Mouse (Mus musculus) layer of hippocampus, adult 9-11 months (tissue): Measurements from ENCODE around the gene Nepro.

ENCODE experiments used
- DNase-seq: peaks from one replicate; pipeline ENCODE4 v3.0.0; 2022

Nepro gene

DNA sequence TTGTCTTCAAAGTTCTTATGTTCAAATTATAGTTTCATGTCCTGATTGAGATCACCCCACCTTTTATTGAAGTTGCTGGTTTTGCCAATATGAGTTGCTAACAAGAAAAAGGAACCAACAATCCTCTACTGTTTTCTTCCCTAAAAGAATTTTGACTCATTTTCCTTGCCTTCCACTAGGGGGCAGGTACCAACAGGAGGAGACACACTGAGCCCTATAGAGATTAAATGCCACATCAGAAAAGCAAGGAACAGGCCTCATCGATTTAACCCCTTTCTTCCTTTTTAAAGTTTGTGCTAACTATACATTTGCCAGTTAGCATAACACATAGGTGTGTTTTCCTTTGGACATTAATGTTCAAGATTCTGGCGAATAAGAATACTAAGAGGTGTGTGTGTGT, 43.9 kb downstream of the Nepro start:
- DNase-seq: no peak

DNA sequence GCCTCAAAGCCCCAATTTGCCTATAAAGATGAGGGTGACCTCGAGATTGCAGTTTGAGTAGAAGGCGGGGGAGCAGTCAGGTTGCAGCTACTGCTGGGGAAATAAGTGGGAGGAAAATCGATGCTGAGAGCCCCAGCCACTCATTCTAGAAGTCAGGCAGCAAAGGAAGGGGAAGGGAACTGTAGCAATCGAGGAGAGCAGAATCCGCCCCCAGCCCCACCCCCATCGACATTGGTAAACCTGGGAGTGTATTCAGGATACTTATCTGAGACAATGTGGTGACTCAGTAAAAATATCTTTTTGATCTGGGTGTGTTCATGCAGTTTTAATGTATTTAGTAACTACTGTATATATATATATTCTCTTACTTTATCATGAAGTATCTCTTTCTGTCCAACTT, 48.5 kb downstream of the Nepro start:
- no peak for DNase-seq

DNA sequence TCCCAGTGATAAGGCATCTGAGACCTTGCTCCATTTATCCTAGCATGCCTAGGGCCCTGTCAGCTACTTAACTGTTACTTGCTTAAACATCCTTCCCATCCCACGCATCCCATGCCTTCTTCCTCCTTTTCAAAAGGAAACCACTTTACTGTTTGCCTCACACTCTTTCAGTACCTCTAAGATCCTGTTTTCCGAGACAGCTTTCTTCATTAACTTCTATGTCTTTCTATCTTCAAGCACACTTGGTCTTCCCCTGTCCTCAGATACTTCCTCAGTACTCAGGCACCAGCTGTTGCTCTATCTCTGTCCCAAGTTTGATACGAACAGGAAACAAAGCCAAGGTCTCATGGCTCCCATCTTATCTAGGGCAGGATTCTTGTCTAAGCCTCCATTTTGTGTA, 49.6 kb downstream of the Nepro start:
- no peak for DNase-seq

DNA sequence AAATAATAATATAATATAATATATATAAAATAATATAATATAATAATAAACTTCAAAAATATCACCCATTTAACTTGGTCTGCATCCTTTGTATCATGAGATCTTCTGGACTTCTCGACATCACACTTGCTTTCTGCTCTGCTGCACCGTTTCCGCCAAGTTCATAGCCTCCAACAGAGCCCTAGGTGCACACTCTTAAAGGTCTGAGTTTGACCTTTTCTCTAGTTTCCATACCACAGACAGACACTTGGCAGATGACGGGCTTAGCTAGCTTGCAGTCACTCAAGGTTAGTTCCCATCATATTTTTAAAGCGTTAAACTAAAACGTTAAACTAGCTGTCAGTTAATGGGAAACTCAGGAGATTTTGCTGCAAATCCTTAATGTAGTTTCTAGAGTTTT, 50.1 kb downstream of the Nepro start:
- DNase-seq: no peak

DNA sequence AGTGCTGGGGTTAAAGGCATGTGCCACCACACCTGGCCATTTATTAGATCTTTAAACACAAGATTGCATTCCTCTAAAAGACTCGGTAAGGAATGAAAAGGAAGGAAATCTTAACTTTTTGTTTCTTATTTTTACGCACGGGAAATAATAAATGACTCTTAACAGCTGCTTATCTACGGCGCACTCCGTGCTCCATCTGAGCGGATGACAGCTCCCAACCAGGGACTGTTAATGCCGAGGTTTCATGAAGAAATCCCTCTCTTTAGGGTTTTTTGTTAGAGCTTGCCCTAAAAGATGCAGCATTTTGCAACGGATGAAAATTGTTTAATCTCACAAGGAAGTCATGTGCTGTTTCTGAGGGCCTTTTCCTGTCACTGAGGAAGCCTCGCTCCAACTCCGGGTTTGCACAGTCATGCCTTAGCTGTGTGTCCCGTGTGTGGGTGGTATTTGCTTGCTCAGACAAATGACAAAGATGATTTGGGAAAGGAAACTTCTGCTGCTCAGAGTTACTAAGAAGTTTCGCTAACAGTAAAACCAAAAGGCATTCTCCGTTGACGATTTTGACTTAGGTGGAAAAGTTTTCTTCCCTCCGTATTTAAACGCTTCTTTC, 54.5 kb downstream of the Nepro start:
- peak; percentile 21 for DNase-seq

DNA sequence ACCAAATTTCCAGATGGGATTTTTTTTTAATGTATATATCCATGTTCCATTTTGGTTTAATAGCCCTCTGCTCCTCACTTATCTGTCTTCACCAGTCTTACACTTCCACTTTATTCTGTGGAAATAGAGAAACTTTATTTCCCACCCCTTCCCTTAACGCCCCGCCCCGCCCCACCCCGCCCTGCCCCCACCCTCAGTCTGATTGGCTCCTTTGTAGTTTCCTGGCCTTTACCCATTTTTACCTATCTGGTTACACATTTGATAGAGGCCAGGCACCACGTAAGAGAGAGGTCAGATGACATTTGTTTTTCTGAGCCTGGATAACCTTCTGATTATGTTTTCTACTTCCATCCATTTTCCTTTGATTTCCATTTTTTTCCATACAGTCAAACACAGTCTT, 55.4 kb downstream of the Nepro start:
- no peak for DNase-seq

DNA sequence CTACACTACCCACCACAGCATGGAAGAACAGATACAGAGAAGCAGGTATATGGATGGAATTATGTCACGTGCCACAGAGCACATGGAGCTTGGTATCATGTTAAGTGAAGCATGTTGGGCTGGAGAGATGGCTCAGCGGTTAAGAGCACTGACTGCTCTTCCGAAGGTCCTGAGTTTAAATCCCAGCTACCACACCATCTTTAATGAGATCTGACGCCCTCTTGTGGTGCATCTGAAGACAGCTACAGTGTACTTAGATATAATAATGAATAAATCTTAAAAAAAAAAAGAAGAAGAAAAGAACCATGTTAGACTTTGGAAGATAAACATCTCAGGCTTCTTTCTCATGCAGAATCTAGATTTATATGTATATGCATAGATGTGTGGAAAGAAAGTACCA, 56.6 kb downstream of the Nepro start:
- no peak for DNase-seq
